Mouse (Mus musculus) heart, adult 2 months (tissue): ENCODE measurements around the gene Tnrc18. TPM values are rescaled to one million over a fixed set of nuclear protein-coding genes. Genes with fewer than 3 reads are reported as not detected.
A peak's percentile ranks its signal among the peaks of the same experiment; 100 is the strongest.

Experiments used
- DNase-seq, 2 experiments: peaks; one replicate each; pipeline ENCODE4 v3.0.0; 2021
- H3K27ac ChIP-seq: fragments of 200-600 bp; 2 replicates; pipeline ENCODE4 v1.8.1; 2022
- H3K27me3 ChIP-seq: fragments of 200-500 bp; 2 replicates; pipeline ENCODE4 v1.6.1; 2012; ENCODE audit warnings: mild to moderate bottlenecking, low read length, inconsistent platforms, mixed read lengths; ENCODE audit not compliant: control insufficient read depth, insufficient read depth
- H3K36me3 ChIP-seq: fragments of 200-500 bp; 2 replicates; pipeline ENCODE4 v1.6.1; 2012; ENCODE audit warnings: low read length, inconsistent platforms; ENCODE audit not compliant: control insufficient read depth, insufficient read depth
- H3K4me1 ChIP-seq: fragments of 200-500 bp; 2 replicates; pipeline ENCODE4 v1.6.1; 2011; ENCODE audit warnings: low read length; ENCODE audit not compliant: control insufficient read depth, insufficient read depth
- H3K4me3 ChIP-seq: fragments of 200-600 bp; 2 replicates; pipeline ENCODE4 v1.8.1; 2022
- H3K79me2 ChIP-seq: fragments of 200-500 bp; replicated peaks from 2 replicates; pipeline ENCODE4 v1.6.1; 2012; ENCODE audit warnings: mild to moderate bottlenecking, inconsistent platforms, low read length, moderate library complexity, mixed read lengths; ENCODE audit not compliant: control insufficient read depth, insufficient read depth
- H3K9ac ChIP-seq: fragments of 200-500 bp; 2 replicates; pipeline ENCODE4 v1.6.1; 2012; ENCODE audit warnings: low read depth, mild to moderate bottlenecking, control low read depth, inconsistent platforms, low read length, mixed read lengths
- CTCF ChIP-seq: fragments of 200-600 bp; IDR thresholded peaks from 2 replicates; pipeline ENCODE4 v1.8.1; 2022; ENCODE audit warnings: antibody characterized with exemption, mild to moderate bottlenecking, moderate library complexity
- EP300 ChIP-seq: fragments of 200-500 bp; IDR thresholded peaks from 2 replicates; pipeline ENCODE4 v1.6.1; 2011; ENCODE audit warnings: low read depth, low read length, control low read depth; ENCODE audit not compliant: insufficient read depth
- POLR2A ChIP-seq: fragments of 200-500 bp; IDR thresholded peaks from 2 replicates; pipeline ENCODE4 v1.6.1; 2011; ENCODE audit warnings: mild to moderate bottlenecking, low read depth, low read length, control low read depth; ENCODE audit not compliant: insufficient read depth
- WGBS: fragments of 180-500 bp; shearing (Covaris S2); methylation state at CpG from one replicate; pipeline ENCODE4 v1.1.7; 2018; 5-methylcytosine and 5-hydroxymethylcytosine counted together
- intact Hi-C: fragments of 180-260 bp; cut with DNase I; formaldehyde crosslinking; loops from one replicate; pipeline ENCODE4 v1.15.1; 2025
- polyA plus RNA-seq: library from polyadenylated mRNA; depleted of rRNA; stranded (reverse); fragments of >200 nt; gene quantifications from 2 replicates; pipeline ENCODE4 v1.2.3, GENCODE M21; 2012
- total RNA-seq, 2 experiments: library from RNA; stranded (reverse); gene quantifications; 2 replicates each; pipeline ENCODE4 v1.2.3; 2021

Tnrc18 gene
- total and polyA plus RNA-seq, 3 experiments = 18.5 to 60.3 (median 49.7) TPM

- peak; percentile 78 to 80 for DNase-seq
- Histone ChIP-seq H3K79me2 (peaks cover 10% of the 10 kb centered on the region), H3K27me3 (no peaks in the 10 kb centered on the region), H3K4me3 (peak overlapping the region; percentile 93), H3K36me3 (peaks cover 4% of the 10 kb centered on the region; the same call in 1 of the 2 replicates), H3K4me1 (peaks cover 14% of the 10 kb centered on the region), H3K9ac (peak overlapping the region; percentile 96), H3K27ac (peak overlapping the region; percentile 97)
- intact Hi-C loops = loop anchor here (5.0 kb wide), 1 partner anchor 116 kb away; no protein-coding TSS in a partner anchor
- under 1% methylated on average over 39 of the region's 39 CpGs for WGBS
- TF ChIP-seq POLR2A = no peak; the same call in none of the 2 replicates
- 0 out of 2 replicates have a peak, but pooled peaks have one; percentile 24 for TF ChIP-seq EP300
Observed at GRCm38 (mm10) chr5:142816031-142816810, 1.2 kb downstream of the Tnrc18 start.

DNA sequence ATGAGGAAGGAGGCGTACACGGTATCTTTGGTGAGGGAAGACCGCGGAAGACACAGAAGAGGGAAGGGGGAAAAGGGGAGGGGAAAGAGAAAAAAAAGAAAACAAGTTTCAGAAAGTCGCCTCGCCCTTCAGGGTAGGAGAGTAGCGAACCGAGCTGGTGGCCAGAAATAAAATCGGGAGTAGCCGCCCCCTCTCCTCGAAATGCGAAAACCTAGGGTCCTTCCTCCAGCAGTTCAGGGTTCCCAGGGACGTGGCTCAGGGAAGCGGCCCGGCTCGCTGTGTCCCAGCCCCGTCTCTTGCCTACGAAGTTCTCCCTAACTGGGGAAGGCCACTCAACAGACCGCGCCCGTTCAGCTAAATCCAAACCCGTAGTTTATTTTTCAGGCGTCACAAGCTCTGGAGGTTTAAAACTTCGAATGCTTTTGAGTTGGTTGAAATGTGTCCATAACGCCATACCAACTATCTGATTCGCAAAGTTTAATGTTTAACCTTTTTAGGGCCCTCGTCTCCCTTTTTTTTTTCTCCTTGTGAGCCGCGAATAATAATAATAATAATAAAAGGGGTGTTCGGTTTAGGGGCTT, 2.0 kb downstream of the Tnrc18 start:
- H3K79me2 ChIP-seq = peaks cover 10% of the 10 kb centered on the region
- no peaks in the 10 kb centered on the region for H3K27me3 ChIP-seq
- under 1% methylated on average over 30 of the region's 30 CpGs for WGBS
- DNase-seq = peak; percentile 64 to 75
- H3K4me3 ChIP-seq = peak overlapping the region; percentile 93
- peaks cover 6% of the 10 kb centered on the region for H3K36me3 ChIP-seq
- peak overlapping the region; percentile 97 for H3K27ac ChIP-seq
- TF ChIP-seq POLR2A = 0 out of 2 replicates have a peak, but pooled peaks have one; percentile 35
- no peak for TF ChIP-seq CTCF
- peaks cover 20% of the 10 kb centered on the region for H3K4me1 ChIP-seq
- peak overlapping the region; percentile 96 for H3K9ac ChIP-seq
- intact Hi-C loops = loop anchor here (2.0 to 5.0 kb wide), 2 partner anchors 47 to 117 kb away; no protein-coding TSS in a partner anchor

- Histone ChIP-seq H3K4me3 (peak overlapping the region; percentile 93), H3K27me3 (no peaks in the 10 kb centered on the region), H3K4me1 (peaks cover 20% of the 10 kb centered on the region), H3K79me2 (peaks cover 10% of the 10 kb centered on the region), H3K9ac (peak overlapping the region; percentile 96), H3K27ac (peak overlapping the region; percentile 97), H3K36me3 (peaks cover 6% of the 10 kb centered on the region)
- intact Hi-C loops = loop anchor here (2.0 to 5.0 kb wide), 2 partner anchors 46 to 117 kb away; no protein-coding TSS in a partner anchor
- peak; percentile 79 to 83 for DNase-seq
- TF ChIP-seq CTCF (no peak), POLR2A (no peak), EP300 (no peak)
- WGBS = under 1% methylated on average over 62 of the region's 62 CpGs
Observed at GRCm38 (mm10) chr5:142814711-142815420, 2.6 kb downstream of the Tnrc18 start.

- Histone ChIP-seq H3K36me3 (peaks cover 6% of the 10 kb centered on the region), H3K4me1 (peaks cover 22% of the 10 kb centered on the region), H3K4me3 (peak overlapping the region; percentile 93), H3K27ac (peak overlapping the region; percentile 97), H3K79me2 (peaks cover 13% of the 10 kb centered on the region), H3K9ac (peak overlapping the region; percentile 61), H3K27me3 (no peaks in the 10 kb centered on the region)
- under 1% methylated on average over 22 of the region's 22 CpGs for WGBS
- intact Hi-C loops = loop anchor here (2.0 kb wide), 1 partner anchor 45 kb away; no protein-coding TSS in a partner anchor
- TF ChIP-seq CTCF (no peak), POLR2A (no peak), EP300 (no peak)
- DNase-seq = peak; percentile 73 to 74
Observed at GRCm38 (mm10) chr5:142814161-142814651, 3.3 kb downstream of the Tnrc18 start.

DNA sequence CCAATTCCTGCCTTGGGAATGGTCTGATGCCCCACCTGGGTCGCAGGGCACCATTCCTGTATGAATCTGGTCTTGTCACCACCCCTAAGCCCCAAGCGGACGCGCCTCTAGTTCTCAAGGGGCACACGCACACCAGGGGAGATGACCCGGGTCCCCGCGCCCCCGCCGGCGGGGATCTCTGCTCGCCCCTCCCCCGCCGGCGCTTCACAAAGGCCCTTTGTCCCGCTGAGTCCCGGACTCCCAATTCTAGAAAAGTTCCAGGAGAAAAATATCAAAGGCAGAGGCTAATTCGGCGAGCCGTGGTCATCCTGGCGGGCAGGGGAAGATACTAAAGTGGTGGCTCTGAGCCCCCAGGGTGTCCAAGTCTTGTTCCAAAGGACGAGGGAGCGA, 3.7 kb downstream of the Tnrc18 start:
- Histone ChIP-seq H3K27ac (peak overlapping the region; percentile 97), H3K9ac (peak overlapping the region; percentile 61), H3K4me3 (peak overlapping the region; percentile 93), H3K4me1 (peaks cover 22% of the 10 kb centered on the region), H3K27me3 (no peaks in the 10 kb centered on the region), H3K79me2 (peaks cover 13% of the 10 kb centered on the region), H3K36me3 (peaks cover 6% of the 10 kb centered on the region)
- intact Hi-C loops = loop anchor here (2.0 kb wide), 1 partner anchor 45 kb away; no protein-coding TSS in a partner anchor
- TF ChIP-seq CTCF (no peak), POLR2A (no peak)
- DNase-seq = peak in 1 of 2 experiments; percentile 62
- WGBS = 3% methylated on average over 23 of the region's 23 CpGs
